Mouse (Mus musculus) gastrocnemius, postnatal 36 days (tissue): ENCODE measurements around the gene Tmem108. TPM values are rescaled to one million over a fixed set of nuclear protein-coding genes. Genes with fewer than 3 reads are reported as not detected.

ENCODE experiments used
- total RNA-seq, 2 experiments: library from RNA; stranded (reverse); gene quantifications; 2 replicates each; pipeline ENCODE4 v1.2.3; 2021

Gene Tmem108
- total RNA-seq, 2 experiments from 2014 or later: not detected

Other genes with a start within 250 kb of the Tmem108 start
- gene Nphp3, start 240.7 kb upstream of the Tmem108 start, total RNA-seq: 1 to 10 TPM in 1 of 2 experiments, under 1 TPM in 1; 0.67 to 1.1 TPM